Mouse (Mus musculus) cerebellum, adult 2 months (tissue): ENCODE data around the gene Srpk2. TPM values are rescaled to one million over a fixed set of nuclear protein-coding genes. Genes with fewer than 3 reads are reported as not detected.
"Not testable (repeated sequence)": the region's sequence is repeated elsewhere in the genome, so short reads cannot be mapped to it uniquely, and the experiment has no call there.

Experiments used
- DNase-seq, 2 experiments: peaks; one replicate each; pipeline ENCODE4 v3.0.0; 2021
- H3K27ac ChIP-seq: fragments of 200-500 bp; 2 replicates; pipeline ENCODE4 v1.5.1; 2012; ENCODE audit warnings: low read length, control low read depth, inconsistent platforms; ENCODE audit not compliant: insufficient read depth
- H3K27me3 ChIP-seq: fragments of 200-500 bp; 2 replicates; pipeline ENCODE4 v1.6.1; 2012; ENCODE audit warnings: inconsistent platforms, mild to moderate bottlenecking, low read length, moderate library complexity; ENCODE audit not compliant: control insufficient read depth, insufficient read depth
- H3K4me1 ChIP-seq: fragments of 200-500 bp; 2 replicates; pipeline ENCODE4 v1.6.1; 2011; ENCODE audit warnings: low read length; ENCODE audit not compliant: control insufficient read depth, insufficient read depth
- H3K4me3 ChIP-seq: fragments of 200-500 bp; replicated peaks from 2 replicates; pipeline ENCODE3; 2011; ENCODE audit warnings: mild to moderate bottlenecking, low read depth, low read length, control low read depth; ENCODE audit not compliant: insufficient read depth
- CTCF ChIP-seq: fragments of 200-500 bp; IDR thresholded peaks from 2 replicates; pipeline ENCODE4 v1.5.1; 2011; ENCODE audit warnings: low read depth, mild to moderate bottlenecking, control low read depth, low read length, moderate library complexity, borderline replicate concordance; ENCODE audit not compliant: insufficient read depth
- POLR2A ChIP-seq: fragments of 200-500 bp; IDR thresholded peaks from 2 replicates; pipeline ENCODE4 v1.6.1; 2011; ENCODE audit warnings: low read length, control low read depth, borderline replicate concordance; ENCODE audit not compliant: insufficient read depth
- WGBS: fragments of 180-500 bp; shearing (Covaris S2); methylation state at CpG from one replicate; pipeline ENCODE4 v1.1.7; 2018; 5-methylcytosine and 5-hydroxymethylcytosine counted together
- polyA plus RNA-seq: library from polyadenylated mRNA; depleted of rRNA; stranded (reverse); fragments of >200 nt; gene quantifications from 2 replicates; pipeline ENCODE4 v1.2.3, GENCODE M21; 2012; rRNA removed

Srpk2 gene
- polyA plus RNA-seq, 1 experiment = 71.3 TPM

DNA sequence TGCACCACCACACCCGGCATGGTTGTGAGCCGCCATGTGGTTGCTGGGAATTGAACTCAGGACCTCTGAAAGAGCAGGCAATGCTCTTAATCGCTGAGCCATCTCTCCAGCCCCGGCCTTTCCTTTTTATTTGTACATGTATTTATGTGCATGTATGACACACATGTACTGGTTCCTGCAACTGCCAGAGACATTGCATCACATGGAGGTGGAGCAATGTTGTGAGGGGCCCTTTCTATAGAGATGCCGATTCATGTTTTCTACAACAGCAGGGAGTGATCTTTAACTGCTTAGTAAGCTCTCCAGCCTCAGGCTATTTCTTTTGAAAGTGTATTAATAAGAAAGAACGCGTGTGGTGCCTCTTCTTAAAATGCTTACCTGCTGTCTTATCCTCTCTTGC lies 200.6 kb downstream of the Srpk2 start:
- H3K4me3 ChIP-seq = no peak overlapping the region
- TF ChIP-seq POLR2A (no peak), CTCF (no peak)
- DNase-seq = no peak
- WGBS = 88% methylated on average over 7 of the region's 7 CpGs
- H3K4me1 ChIP-seq = no peaks in the 10 kb centered on the region
- H3K27me3 ChIP-seq = no peaks in the 10 kb centered on the region
- H3K27ac ChIP-seq = no peak overlapping the region

DNA sequence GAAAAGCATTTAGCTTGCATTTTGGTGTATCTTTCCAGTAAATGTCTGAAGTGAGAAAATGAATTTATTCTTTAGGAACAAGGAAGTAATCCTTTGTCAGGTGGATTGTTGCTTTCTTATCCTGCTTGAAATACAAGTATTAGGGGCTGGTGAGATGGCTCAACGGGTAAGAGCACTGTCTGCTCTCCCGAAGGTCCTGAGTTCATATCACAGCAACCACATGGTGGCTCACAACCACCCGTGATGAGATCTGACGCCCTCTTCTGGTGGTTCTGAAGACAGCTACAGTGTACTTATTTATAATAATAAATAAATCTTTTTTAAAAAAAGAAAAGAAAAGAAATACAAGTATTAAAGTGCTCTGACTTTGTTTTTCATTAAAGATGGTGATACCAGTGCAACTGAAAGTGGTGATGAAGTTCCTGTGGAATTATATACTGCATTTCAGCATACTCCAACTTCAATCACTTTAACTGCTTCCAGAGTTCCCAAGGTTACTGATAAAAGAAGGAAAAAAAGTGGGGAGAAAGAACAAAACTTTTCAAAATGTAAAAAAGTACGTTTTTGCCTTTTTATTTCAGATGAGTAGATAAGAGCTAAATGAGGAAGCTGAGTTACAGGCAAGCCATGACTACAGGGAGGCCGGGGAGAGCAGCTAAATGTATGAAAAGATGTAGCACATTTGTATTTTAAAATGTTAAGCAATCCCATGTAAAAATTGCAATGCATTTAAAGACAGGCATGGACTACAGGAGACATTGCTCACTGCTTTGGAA lies 211.1 kb downstream of the Srpk2 start:
- TF ChIP-seq CTCF = no peak
- no peak for TF ChIP-seq POLR2A
- 71% methylated on average over 6 of the region's 6 CpGs for WGBS

DNA sequence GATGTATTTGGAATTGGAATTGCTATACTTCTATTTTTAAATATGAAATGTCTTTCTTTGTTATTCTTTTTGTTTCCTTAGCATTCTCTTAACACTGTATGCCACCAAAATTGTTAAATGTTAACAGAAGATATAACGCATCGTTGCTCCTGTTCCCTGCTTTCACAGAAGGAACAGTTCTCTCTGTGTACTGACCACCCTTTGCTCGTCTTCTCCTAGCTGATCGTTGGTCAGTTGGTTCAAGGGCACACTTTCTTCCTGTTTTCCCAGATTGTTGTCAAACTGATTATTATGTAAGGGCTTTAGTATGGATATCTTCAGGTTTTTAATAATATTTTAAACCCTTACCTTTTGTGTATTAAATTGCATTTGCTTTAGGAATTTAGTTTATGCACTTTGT lies 217.9 kb downstream of the Srpk2 start:
- no peaks in the 10 kb centered on the region for H3K27me3 ChIP-seq
- no peak for DNase-seq
- H3K4me1 ChIP-seq = peaks cover 2% of the 10 kb centered on the region; the same call in 1 of the 2 replicates
- no peak overlapping the region for H3K27ac ChIP-seq
- H3K4me3 ChIP-seq = no peak overlapping the region
- TF ChIP-seq POLR2A = no peak
- TF ChIP-seq CTCF = no peak
- WGBS = 80% methylated on average over 4 of the region's 4 CpGs

More for the DNA sequence above, 211.1 kb downstream of the Srpk2 start:
- Histone ChIP-seq H3K4me3 (no peak overlapping the region), H3K27ac (no peak overlapping the region), H3K27me3 (no peaks in the 10 kb centered on the region), H3K4me1 (no peaks in the 10 kb centered on the region)
- DNase-seq = no peak

- 85% methylated on average over 8 of the region's 8 CpGs for WGBS
- Histone ChIP-seq H3K4me3 (no peak overlapping the region), H3K27ac (no peak overlapping the region), H3K4me1 (peaks cover 2% of the 10 kb centered on the region), H3K27me3 (no peaks in the 10 kb centered on the region)
- TF ChIP-seq CTCF (no peak), POLR2A (no peak)
- no peak for DNase-seq
These were observed 219.7 kb downstream of the Srpk2 start for GRCm38 (mm10) chr5:23464743-23465142.

GRCm38 (mm10) chr5:23464247-23464646 lies 220.2 kb downstream of the Srpk2 start:
- TF ChIP-seq CTCF = no peak
- TF ChIP-seq POLR2A = no peak
- no peaks in the 10 kb centered on the region for H3K27me3 ChIP-seq
- peaks cover 2% of the 10 kb centered on the region for H3K4me1 ChIP-seq
- H3K4me3 ChIP-seq = no peak overlapping the region
- 73% methylated on average over 3 of the region's 3 CpGs for WGBS
- no peak overlapping the region for H3K27ac ChIP-seq
- DNase-seq = no peak

- peak in 1 of 2 experiments; percentile 44 for DNase-seq
- TF ChIP-seq POLR2A (no peak), CTCF (no peak)
- Histone ChIP-seq H3K4me1 (peaks cover 6% of the 10 kb centered on the region), H3K27me3 (no peaks in the 10 kb centered on the region), H3K27ac (no peak overlapping the region), H3K4me3 (no peak overlapping the region)
- 6% methylated on average over 2 of the region's 2 CpGs for WGBS
These were observed 222.7 kb downstream of the Srpk2 start for GRCm38 (mm10) chr5:23461688-23462087.

- not testable (repeated sequence) for H3K27ac ChIP-seq, H3K27me3 ChIP-seq, DNase-seq, H3K4me3 ChIP-seq
- peaks cover 11% of the 10 kb centered on the region; the same call in 1 of the 2 replicates for H3K4me1 ChIP-seq
- WGBS = 39% methylated on average over 2 of the region's 2 CpGs
These were observed 230.9 kb downstream of the Srpk2 start for GRCm38 (mm10) chr5:23453561-23453960.

Other genes starting within 250 kb of the Srpk2 start
- 14.1 and 15.2 TPM in 2 replicates for gene Pus7, start 99.1 kb upstream of the Srpk2 start, polyA plus RNA-seq
- 22.2 and 22.4 TPM in 2 replicates for gene Rint1, start 103.1 kb upstream of the Srpk2 start, polyA plus RNA-seq
- gene Tomm7, start 159.5 kb upstream of the Srpk2 start, polyA plus RNA-seq = 90.0 and 90.4 TPM in 2 replicates